Mouse (Mus musculus): ENCODE data around the gene Akap1.

The Akap1 gene

DNA sequence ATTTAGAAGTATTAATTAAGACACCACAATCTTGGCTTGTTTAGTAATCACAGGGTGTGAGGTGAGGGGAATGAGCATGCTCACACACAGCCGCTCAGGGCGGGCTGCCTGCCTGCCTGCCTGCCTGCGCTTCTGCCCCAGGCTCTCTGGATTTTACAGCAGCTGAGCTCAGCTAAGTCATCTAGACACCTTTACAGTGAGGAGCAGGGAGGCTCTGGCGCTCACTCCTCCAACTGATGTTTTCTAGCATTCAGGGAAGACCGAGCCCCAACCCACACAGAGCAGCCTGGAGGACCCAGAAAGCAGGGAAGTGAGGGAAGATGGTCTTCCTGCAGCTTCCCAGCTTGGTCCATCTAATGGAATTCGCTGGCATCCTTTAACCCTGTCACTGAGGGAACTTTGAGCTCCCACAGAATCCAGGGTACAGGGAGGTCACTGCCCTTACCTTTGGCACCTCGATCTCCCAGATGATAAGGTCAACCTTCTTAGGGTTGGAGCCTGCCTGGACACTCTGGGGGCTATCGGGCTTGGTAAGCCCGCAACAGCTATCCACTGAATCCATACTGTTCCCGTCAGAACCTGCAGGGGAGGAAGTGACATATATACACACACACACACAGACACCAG, 23.5 kb downstream of the Akap1 start:
- no peak for DNase-seq

DNA sequence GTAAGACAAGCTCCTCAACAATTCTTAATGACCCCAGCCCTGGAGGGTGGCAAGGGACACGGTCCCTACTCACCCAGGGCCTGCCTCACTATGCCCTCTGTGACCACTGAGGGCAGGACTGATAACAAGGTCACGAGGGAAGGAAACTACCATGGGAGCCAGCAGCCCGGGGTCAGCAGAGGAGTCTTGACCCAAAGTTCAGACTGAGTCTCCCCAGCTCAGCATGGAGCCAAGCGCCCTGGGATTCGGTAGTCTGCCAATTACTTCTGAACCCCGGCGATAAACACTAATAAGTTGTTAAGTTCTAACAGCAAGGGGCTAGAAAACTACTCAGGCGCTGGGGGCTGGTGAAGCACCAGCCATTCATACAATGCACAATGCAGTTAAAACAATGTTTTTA, 24.1 kb downstream of the Akap1 start:
- DNase-seq = no peak

DNA sequence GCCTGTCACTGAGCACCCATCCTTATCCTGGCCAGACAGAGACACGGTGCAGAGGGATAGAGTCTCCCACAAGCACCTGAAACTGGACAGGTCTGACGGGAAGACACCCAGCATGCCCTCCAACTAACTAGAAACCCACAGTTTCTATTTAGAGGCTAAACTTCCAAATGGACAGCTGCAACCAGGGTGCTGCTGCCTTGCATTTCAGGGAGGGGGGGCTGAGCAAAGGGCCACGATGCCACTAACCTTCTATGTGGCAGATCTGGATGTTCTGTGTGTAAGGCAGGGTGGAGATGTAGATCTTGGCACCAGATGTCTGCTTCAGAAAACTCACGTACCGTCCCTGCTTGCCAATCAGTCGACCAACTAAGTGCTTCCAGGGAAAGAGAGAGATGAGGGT, 25.0 kb downstream of the Akap1 start:
- DNase-seq = no peak

DNA sequence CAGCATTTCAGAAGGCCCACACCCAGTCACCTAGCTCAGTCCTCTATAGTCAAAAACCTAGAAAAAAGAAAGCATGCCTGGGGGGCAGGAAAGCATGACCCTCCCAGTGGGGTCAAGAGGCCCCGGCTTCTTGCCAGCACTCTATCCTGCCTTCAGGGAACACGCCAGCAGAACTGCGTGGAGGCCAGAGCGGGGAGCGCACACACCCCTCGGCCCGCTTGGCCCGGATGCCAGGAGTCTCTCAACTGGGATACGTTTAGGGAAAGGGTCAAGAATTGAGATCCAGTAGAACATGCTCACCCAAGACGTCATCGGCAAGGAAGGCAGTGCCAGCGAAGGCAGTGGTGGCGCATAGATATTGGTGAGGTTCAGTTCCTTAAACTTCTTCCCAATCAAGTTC, 25.8 kb downstream of the Akap1 start:
- no peak for DNase-seq

DNA sequence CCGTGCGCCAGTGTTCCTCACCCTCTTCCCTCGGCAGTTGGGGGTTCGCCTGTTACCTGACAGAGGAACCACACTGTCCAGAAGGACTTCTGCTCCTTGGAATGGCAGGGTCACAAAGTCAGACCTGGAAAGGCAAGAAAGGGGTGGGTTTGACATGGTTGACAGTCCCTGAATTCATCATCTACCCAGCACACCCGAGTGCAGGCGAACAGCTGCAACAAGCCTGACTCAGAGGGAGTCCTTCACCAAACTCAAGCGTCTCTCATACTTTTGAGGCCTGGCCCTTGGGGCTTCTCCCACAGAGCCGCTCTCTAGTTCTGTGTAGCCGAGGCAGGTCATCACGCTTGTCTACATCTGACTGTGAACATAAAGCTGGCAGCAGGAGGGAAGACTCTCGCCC, 29.8 kb downstream of the Akap1 start:
- no peak for DNase-seq

DNA sequence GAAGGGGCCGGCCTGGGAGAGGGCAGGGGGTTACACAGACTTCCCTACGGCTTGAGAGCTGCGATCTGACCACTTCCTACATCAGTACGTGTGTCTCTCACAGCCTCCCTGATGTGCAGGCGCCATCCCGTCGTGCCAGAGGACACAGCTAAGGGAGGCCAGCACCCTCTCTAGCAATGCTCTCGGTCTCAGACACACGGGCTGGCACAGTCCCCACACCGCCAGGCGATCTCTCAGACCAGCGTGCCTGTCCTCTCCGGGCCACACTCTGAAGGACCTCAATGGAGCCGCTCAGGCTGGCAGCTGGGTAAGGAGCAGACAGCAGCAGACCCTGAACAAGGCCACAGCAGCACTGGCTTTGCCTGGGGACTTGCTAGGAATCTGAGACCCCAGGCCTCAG, 30.3 kb downstream of the Akap1 start:
- DNase-seq = no peak

DNA sequence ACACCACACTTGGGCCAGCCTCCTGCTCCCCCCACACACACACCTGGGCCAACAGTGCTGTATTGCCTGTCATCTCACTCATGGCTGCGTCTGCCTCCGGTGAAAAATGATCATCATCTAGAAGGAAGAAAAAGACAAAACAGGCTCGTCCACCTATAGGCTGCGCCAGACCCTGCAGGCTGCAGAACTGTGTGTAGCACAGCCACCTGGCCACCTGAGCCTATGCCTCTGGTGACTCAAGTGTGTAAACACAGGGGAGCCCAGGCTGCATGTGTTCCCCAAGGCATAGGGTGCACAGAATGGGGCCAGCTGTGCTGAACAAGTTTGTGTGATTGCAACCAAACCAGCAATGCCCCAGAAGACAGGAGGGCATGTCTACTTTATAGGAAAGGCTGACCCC, 31.3 kb downstream of the Akap1 start:
- DNase-seq = no peak

DNA sequence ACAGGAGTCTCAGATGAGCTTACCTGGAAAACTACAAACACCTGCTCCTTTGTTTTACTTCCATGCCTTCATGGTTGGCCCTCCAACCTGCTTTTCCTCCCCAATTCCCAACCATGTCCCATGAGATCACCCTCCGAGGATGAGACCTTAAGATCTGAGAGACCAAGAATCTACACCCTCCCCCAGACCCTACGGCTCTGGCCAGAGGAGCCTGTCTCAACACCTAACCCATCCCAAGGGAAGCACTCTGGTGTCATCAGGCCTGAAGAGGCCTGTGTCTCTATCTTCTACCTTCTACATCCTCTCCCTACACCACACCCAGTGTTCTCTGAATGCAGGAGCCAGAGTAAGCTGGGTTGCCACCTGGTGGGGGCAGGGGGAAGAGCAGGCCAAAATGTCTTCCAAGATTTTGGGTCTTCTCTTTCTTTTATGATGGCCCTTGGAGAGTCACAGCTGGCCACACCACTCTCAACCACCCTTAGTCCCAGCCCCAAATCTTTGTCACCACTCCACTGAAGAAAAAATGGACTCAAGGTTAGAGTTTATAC, 34.1 kb downstream of the Akap1 start:
- no peak for DNase-seq

DNA sequence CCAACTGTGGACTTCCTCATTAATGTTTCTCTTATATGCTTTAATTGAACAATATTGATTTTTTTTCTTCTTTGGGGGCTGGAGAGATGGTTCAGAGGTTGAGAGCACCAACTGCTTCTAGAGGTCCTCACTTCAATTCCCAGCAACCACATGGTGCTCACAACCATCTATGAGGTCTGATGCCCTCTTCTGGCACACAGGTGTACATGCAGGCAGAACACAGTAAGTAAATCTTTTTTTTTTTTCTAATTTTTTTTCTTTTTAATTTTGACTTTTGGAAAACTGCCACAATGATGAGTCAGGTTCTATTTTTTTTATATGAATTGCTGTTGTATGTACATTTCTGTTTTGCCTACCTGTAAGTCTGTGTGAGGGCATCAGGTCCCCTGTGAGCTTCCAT, 35.9 kb downstream of the Akap1 start:
- DNase-seq = no peak

DNA sequence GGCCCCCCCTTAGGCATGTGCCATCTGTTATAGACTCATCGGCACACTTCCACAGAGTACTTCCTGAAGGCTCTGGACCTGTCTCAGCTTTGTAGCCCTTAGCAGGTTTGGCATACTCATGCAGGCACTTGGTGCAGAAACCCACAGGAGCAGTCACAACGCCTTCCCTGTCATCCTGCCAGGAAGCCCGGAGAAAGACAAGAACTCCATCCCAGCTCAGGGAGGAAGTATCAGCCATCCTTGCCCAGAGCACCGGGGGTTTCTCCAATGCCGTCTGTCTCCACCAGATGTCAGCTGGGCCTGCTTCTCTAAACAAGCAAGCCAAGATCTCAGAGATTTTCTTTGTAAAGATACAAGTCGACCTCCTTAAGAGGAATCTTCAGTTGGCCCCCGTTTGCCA, 38.5 kb downstream of the Akap1 start:
- no peak for DNase-seq

DNA sequence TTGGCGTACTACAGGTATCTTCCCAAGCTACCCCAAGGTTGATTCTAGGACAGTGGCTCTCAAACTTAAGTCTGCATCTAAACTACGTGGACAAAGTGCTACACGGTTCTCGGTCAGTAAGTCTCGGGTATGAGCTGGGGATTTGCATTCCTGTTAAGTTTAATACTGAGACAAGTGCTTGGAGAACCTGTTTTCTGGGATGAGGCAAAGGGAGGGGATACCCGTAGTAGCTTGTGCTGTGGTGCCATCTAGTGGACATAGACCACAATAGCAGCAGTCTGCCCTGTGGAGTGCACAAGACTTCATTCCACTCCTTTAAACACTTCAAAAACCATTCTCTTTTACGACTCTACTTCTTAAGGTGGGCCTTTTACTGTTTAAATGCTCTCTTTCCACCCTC, 41.4 kb downstream of the Akap1 start:
- peak in 1 of 2 experiments; percentile 13 for DNase-seq

DNA sequence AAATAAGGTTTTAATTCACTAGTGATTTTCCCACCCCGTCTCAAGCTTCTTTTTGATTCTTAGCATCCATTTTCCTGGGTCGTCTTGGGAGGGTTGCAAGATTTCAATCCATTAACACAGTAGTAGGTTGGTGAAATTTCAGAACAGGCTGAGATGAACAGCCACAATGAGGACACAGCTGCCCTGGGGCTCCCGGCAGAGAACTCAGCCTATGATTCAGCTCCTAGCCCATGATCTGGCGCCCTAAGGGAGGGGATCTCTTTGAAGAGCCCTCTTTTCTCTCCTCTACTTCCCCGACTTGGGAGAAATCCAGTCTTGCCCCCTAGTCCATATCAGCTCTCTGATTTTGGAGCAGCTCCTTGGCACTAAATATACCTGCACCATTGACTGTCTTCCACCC, 41.9 kb downstream of the Akap1 start:
- DNase-seq = no peak

DNA sequence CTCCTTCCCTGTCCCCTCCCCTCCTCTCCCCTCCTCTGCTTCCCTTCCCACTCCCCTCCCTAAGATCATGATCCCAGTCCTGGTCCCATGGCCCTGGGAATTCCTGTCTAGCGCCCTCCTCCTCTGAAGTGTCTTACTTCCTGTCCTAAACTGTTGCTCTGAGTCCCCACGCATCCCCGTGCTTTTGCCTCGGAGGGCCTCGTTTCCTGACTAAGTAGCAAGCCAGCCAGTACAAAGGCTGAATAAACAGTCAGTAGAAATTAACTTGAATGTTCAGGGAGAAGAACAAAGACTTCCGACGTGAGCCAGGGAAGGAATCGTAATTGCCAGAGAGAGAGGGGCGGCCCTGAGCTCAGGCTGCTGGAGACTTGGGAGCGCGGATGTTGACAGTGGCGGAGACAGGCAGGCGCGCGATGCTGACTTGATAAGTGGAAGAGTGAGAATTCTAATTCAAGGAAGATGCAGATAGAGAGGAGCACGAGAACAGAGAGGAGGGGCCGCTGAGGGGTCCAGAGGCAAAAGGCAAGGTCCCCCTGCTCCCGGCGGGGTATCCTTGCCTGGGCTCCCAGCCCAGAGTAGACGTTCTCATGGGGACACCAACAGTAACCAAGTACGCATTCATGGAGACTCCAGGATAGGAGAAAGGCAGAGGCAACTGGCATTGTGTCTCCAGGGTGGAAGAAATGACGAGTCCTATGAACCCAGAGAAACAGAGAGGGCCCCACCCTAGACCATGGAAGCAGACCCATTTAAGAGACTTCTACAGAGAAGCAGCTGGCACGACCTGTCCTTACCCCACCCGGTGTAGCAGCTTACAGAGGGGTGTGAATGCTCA, 43.4 kb downstream of the Akap1 start:
- no peak for DNase-seq

DNA sequence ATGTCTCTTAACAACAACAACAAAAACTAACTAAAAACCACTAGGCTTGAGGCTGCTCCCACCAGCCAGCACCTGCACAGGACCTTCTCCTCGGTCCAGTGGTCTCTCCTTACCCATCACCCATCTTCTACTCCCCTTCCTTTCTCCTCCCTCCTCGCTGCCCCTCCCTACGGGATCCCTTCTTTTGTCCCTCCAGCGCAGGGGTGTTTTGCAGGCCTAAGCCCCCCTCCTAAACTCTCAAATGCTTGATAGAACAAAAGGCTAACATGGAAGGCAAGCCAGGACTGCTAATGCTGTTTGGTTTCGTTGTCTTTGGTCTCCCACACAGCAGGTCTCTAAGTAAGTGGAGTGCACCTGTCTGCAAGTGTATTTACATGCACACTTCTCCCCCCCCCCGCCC, 44.1 kb downstream of the Akap1 start:
- DNase-seq = no peak

DNA sequence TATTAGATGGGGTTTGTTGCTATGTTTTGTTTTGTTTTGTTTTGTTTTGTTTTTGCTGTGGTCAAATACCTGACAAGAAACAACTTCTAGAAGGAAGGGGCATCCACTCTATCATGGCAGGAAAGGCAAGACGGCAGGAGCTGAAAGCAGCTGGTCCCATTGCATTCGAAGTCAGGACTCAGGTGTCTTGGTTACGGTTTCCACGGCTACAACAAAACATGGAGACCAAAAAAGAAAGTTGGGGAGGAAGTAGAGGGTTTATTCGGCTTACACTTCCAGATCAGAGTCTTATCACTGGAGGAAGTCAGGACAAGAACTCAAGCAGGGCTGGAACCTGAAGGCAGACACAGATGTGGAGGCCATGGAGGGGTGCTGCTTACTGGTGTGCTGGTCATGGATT, 47.3 kb downstream of the Akap1 start:
- DNase-seq = no peak

DNA sequence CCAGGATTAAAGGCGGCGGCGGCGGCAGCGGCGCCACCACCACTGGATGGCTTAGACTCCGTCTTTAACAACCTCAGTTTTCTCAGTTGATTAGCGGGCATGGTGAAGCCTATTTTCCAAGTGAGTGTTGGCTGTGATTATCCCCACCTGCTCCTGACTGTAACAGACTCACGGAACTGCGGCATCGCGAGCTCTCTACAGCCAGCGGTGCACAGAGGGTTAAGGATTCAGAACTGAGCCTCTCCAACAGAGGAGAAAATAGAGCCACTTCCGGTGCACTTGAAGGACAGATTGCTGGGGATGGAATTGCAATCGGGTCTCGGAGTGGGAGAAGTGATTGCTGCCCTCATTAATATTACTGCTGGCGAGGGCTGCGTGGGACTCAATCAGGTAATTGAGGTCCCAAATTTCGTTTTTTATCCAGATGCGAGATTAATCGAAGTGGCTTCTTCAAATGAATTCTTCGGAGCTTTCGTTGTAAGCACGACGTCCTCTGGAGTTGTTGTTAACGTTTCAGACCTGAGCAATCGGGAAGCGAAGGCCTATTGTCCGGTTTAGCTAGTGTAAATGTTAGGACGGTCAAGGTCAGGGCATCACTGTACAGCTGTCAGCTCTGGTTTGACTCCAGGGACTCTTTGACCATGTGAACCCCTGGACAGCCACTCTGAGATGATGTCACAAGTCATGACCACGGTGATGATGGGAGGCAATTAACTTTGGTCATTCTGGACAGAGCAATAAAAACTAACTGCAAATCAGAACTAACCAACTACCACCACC, 61.0 kb downstream of the Akap1 start:
- DNase-seq = no peak

DNA sequence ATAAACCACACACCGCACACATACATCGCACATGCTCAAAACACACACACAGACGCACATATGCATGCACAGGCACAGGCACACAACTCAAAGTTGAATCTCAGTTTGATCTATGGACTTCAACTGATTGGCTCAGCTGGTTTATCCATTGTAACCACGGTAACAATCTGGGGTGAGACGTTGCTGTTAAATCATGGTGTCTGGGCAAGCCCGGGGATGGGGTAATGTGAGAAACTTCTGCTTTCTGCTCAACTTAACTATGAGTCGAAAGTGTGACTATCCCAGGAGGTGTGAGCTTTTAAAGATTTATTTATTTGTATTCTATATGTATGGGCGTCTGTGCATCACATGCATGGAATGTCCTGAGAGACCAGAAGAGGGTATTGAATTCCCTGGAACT, 68.2 kb downstream of the Akap1 start:
- no peak for DNase-seq

DNA sequence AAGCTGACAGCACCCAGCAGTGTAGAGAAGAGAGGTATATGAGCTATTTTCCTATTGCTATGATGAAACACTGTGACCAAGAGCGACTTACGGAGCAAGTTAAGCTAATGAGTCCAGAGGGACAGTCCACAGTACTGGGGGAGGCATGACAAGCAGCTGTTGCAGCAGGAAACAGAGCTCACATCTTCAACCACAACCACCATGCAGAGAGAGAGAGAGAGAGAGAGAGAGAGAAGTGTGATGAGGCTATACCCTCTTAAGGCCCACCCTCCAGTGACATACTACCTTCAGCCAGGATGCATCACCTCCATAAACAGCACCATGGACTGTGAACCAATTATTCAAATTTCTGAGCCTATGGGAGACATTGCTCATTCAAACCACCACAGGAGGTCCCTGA, 74.5 kb downstream of the Akap1 start:
- no peak for DNase-seq

DNA sequence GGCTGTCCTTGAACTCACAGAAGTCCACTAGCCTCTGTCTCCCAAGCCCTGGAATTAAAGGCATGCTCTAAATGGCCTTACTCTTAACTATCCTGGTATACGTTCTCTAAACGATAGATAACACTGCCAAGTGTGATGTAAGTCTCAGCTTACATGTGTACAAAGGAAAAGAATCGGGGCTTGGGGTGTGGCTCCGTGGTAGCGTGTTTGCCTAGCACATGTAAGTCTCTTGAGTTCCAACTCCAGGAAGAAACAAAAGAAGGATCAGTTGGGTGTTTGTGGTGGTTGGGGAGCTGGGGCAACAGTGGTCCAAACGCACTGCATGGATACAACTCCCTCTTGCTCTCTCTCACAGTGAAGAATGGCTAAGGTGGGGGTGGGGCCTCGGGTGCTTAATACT, 77.6 kb downstream of the Akap1 start:
- DNase-seq = no peak

DNA sequence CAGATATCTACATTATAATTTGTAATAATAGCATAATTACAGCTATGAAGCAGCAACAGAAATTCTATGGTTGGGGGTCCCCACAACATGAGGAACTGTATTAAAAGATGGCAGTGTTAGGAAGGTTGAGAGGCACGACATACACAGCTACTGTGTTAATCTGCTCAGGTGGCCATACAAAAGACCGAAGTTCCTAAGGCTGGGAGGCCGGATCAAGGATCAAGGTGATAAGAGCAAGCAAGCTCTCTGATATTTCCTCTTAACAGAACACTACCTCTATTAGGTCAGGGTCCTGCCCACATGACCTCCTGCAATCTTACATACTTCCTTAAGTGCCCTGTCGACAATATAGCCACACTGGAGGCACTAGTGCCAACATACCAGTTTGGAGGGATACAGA, 80.9 kb downstream of the Akap1 start:
- no peak for DNase-seq

DNA sequence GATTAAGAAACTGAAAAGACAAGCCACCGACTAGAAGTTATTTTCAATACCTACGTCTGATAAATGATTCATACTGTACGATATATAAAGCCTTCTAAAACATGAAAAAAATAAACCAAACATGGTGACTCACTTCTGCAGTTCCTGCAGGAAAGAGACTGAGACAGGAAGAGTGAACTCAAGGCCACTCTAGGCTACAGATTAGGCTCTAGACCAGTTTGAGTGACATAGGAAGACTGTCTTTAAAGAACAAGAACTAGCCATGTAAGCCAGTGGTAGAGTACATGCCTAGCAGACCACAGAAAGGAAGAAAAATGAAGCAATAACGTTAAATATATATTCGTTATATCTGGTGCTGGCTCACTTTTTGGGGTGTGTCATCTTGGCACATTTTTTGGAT, 81.9 kb downstream of the Akap1 start:
- DNase-seq = no peak

Data from thymus, adult 18-20 months (tissue).